Mouse (Mus musculus) thymus, postnatal 36 days (tissue): ENCODE measurements around the gene Eml5.

Experiments
- DNase-seq, 2 experiments: peaks; one replicate each; pipeline ENCODE4 v3.0.0; 2022; ENCODE audit warnings: mixed read lengths in 2 of 2

Gene Eml5

DNA sequence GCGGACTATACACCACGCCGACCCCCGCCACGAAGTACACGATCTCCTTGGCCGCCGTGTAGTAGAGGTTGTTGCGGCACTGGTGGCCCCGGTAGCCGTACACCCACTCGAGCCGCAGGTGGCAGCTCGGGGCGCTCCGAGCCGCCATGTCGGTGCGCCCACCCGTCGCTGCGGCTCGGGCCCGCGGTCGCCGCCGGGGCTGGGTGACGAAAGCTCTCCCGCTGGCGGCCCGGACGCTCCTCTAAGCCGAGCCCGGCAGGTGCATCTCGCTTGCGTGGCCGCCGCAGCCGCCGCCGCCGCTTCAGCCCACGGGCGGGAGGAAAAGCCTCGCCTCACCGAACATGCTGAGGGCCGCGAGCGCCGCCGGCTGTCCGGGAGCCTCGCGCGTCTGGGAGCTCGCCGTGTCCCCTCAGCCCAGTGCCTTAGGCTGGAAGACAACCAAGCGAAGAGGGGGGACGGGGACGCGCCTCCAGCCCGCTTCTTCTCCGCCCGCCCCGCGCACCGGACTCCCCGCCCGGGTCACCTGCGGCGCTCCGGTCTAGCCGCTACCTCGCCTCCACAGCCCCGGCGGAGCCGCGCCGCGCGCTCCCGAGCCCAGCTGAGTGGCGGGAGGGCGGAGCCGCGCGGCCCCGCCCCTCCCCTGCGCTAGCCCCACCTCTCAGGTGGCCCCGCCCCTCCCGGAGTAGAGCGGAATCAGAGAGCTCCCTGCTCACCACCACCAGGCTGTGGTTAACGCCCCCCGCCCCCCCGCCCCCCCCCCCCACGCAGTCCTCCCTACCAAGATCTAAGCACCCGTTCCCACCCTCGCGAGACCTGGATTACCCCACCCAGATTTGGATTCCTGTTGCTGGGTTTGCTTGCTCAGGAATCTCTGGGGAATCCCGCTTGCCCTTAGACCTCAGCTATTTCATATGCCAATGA lies at the start of gene Eml5:
Gene Eml5, minus strand, starts transcription at position 604 of the 921 bp plus-strand sequence.
- DNase-seq, result peak; percentile 86 to 87

DNA sequence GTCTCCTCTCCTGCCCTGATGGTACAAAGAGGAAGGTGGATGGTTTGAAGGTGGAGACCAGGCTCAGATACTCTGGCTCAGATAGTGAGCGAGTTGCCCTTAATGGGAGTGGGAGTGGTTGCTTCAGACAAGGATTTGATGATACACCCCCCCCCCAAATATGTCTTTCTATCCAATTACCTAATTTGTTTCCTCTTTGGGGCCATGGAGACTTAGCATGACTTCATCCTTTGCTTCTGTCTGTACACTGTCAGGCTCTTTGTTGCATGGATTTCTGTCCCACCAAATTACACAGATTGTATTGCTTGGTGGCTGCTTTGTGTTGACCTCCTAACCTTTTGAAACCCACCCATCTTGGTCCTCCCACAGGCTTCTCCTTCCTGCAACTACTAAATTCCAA lies 31.6 kb upstream of the Eml5 start:
- no peak for DNase-seq

DNA sequence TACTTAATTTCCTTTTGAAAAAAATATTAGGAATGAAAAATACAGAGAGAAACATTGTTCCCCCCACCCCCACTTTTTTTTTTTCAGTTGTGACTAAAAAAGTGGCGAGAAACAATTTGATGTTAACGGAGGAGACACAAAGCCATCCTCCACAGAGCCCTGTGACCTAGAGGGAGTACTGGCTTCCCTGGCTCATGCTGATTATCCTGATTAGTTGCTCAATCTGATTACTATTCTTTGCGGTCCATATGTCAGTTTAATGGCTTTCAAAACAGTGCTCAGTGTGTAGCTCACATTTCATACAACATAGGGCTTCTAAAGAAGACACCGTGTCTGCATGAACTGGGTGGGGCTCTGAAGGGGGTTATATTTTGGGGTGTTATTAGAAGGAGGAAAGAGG lies 31.2 kb upstream of the Eml5 start:
- no peak for DNase-seq

DNA sequence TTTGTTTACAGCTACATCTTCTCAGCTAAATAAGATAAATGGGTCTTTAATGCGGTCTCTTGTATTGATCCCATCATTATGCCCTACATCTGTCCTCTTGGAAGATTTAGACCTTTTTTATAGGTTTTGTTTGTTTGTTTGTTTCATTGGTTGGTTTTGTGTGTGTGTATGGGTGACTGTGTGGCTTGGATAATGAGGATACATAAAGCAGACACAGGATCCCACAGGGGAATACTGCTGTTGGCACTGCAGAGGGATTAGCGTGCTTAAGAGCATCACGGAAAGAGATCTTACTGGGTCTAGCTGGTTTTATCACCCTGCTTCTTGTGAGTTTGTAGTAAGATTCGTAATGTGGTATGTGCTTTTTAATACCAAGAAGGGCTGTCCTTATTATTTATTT lies 29.9 kb upstream of the Eml5 start:
- DNase-seq, result no peak

DNA sequence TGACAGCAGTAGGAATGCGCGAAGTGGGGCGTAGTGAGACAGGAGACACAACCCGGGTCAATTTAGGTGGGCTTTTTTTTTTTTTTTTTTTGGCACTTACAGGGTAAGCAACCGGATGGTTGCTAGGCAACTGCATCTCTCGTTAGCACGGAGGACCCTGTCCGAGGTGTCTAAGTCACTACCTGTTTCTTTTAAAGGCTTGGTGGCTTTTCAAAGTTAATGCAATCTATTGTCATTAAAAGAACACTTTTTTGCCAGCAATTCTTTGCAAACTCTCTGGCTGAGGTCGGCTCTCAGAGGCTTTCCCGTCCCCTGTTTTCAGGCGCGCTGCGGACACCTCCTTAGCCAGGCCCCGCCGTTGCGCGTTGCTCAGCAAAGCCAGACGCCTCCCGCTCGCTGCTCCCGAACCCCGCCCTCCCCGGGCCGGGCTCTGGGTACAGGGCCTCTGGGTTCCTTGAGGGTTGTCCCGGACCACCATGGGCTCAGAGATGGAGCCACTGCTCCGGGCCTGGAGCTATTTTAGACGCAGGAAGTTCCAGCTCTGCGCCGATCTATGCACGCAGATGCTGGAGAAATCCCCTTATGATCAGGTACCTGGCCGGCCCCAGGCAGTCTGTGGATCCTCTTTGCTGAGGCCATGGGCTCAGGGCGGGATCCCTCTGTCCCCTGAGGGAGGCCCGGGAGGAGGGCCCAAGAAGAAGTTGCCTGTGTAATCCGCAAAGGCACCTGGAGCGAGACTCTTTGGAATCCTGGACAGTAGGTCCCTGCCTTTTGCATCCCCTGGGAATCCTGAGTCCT lies 19.1 kb upstream of the Eml5 start, which contains the start of gene Ttc8:
Gene Ttc8, plus strand, starts transcription at position 381 of the 798 bp plus-strand sequence.
- peak; percentile 75 to 79 for DNase-seq

DNA sequence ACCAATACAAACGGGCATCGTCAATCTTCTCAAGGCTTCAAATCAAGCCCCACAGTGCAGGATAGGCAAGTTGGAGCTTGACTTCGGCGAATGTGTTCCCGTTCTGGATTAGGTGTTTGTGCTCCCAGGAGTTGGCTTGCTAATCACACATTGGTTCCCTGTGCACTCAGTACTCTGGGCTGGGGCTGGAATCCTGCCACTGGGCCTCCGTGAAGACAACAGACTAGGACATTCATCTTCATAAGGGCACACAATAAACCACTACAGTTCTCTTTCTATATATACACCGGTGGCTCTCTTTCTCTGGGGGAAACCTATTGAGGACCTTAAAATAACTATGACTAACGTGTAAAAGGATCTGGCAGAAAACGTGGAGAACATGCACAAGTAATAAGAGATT lies 8.8 kb upstream of the Eml5 start:
- DNase-seq, result no peak

DNA sequence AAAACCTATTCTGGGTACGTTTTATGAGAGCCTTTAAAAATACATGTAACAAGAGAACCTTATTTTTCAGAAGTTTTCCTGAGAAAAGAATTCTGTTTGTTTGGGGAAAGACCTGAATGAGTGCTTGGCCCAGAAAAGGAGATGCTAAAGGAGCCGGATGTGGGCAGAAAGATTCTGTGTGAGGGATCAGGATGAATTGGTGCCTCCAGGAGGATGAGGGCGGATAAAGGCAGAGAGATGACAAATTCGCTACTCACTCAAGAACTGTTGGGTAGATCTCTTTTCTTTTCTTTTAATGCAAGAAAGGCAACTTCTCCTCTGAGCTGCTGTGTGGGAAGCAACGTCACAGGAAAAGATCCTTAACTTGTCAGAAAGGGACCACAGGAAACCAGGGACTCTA lies 4.2 kb upstream of the Eml5 start:
- no peak for DNase-seq

DNA sequence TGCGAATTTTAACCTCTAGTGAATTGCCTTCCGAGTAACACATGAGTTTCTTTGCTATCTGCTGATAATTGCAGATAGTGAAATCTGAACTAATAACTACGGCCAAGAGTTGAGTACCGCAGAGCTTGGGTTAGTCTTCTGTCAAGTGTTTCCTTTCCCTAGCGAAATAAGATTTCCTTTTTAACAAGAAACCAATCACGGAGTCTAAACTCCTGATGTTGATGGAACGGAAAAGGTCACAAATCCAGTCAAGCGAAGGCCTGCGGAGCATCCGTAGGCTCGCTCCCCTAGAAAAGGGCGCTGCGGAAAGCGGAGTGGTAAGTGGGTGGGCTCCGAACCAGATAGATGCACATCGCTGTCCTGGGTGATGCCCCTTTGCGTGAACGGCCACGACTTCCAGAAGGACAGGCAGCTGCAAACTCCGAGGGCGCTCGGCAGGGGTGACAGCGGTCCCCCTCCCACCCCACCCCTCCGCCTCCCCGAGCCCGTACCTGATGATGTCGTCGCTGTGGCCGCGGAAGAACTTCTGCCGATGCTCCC lies 873 bp downstream of the Eml5 start:
- DNase-seq, result no peak

DNA sequence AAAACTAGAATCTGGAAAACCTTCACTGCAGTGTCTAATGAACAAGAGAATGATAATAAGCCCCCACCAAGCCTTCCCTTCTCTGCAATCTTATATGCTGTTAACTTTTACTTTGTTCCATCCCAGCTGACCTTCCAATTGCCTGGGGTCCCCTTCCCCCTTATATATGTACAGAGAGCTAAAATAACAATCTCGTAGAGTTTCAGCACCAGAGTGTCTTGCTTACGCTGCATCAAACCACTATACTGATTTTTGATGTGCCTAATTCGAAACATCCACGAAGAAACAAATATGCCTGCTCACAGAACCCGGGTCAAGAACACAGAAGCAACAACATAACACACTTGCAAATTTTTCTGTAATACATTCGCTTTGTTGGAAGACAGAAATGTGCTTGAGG lies 1.6 kb downstream of the Eml5 start:
- DNase-seq, result no peak

DNA sequence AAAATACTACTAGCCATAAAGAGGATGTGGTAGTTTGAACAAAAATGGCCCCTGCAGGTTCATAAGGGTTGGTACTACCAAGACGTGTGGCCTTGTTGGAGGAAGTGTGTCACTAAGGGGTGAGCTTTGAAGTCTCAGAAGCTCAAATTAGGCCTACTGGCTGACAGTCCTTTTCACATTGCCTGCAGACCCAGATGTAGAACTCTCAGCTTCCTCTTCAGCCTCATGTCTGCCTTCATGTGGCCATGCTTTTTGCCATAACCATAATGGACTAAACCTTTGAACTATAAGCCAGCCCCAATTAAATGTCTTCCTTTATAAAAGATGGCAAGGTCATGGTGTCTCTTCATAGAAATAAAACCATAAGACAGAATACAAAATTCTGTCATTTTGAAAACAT lies 4.5 kb downstream of the Eml5 start:
- no peak for DNase-seq

DNA sequence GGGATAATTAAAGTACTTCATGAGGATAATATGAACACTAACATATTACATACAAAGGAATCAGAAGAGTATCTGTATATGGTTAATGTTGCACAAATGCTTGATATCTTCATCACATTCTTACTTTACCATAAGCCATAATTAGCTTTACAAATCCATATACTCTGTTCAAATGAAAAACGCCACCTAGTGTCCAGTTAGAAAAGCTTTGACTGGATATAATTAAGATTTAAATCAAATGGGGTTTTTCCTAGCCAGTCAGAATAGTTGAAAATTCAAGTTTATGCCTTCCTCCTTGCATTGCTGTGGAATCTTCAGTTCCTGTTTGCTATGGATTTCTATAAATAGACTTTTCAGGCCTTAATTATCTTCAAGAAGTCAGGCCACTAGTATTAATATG lies 16.8 kb downstream of the Eml5 start:
- no peak for DNase-seq

DNA sequence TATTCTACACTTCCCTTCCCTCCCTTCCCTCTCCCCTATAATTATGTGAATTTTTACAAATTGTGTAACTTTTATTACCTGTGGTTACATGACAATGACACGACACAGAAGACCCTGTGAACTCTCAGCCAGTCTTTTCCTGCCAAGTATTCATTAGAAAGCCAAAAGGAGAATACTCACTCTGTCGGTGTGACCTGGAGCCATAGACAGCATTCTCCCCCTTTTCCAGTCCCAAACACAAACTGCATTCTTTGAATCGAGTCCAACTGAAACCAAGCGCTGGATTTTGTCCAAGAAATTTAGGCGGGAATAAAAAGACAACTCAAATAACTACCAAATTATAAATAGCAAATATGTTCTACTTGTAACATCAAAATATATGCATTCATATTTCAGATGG lies 19.5 kb downstream of the Eml5 start:
- DNase-seq, result no peak

DNA sequence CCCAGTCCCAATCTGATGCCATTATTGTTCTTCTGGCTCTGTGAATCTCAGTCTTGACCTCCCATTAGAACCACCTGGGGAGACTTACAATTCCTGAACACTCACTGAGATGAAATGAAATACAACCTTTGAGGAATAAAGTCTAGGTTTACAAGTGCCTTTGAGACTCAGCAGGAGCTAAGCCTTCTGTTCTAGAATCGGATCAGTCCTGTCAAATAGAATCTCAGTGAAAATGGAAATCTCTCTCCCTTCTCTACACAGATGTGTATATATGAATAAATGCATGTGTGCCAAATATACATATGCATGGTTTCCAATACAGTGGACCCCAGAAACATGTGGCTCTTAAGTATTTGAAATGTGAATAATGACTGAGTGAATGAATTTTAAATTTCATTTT lies 22.6 kb downstream of the Eml5 start:
- no peak for DNase-seq

DNA sequence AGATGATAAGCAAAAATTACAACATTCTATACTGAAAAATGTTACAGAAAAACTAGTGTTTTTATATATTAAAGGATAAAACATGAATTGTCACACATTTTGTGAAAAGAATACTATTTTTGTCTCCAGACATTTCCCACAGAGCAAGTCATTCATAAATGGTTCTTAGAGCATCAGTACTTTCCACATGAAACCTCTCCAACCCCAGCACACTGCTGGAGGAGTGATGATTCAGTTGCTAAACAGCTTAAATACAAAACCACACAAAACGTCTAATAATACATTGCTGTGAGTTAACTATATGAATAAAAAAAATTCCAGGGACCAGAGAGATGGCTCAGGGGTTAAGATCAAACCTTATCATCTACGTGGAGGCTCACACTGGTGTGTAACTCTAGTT lies 26.1 kb downstream of the Eml5 start:
- no peak for DNase-seq

DNA sequence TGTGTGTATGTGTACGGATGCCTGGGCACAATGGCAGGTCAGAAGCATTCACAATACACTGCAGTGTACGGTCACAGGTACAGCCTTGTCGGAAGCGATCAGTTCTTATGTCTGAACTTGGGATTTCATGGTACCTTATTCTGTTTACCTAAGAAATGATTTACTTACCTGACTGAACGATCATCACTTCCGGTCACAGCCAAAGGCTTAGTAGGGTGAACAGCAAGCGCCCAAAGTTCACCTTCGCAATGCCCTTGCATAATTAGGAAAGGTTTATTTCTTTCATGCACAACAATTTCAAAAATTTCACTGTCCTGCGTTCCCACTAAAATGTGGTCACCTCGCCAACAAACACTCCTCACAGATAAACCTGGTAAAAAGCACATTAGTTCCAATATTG lies 28.4 kb downstream of the Eml5 start:
- no peak for DNase-seq

DNA sequence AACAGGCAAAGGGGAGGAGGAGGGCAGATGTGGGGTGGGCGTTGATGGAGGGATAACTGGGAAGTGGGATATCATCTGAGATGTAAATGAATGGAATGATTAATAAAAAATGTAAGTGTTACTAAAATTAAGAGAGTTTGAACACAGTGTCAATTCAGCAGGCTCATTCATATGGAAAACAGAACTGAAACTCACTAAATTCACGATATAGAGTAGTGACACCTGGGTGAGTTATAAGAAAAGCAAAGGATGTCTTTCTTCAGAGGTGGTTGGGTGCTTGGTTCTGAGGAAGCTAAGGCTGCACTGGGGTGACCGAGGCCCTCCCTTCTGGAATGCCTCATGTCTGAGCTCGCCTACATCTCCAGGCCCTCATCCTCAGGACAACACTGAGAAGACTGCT lies 37.8 kb downstream of the Eml5 start:
- no peak for DNase-seq

DNA sequence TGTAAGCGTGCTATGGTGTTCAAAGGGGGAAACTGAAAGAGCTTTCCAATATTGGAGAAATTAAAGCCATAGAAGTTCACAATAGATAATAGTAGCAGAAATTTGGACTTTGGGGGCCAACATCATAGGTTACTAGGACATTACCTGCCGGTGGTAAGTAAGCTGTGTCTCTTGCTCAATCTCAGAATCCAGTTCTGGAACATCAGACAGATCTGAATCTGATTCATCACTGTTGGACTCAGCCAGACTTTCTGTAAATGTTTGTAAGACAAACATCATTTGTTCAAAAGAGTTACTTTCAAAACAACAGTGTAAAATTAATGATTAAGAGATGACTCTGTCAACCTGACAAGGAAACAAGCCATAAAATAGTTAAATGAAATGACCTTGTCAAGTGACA lies 41.0 kb downstream of the Eml5 start:
- no peak for DNase-seq

DNA sequence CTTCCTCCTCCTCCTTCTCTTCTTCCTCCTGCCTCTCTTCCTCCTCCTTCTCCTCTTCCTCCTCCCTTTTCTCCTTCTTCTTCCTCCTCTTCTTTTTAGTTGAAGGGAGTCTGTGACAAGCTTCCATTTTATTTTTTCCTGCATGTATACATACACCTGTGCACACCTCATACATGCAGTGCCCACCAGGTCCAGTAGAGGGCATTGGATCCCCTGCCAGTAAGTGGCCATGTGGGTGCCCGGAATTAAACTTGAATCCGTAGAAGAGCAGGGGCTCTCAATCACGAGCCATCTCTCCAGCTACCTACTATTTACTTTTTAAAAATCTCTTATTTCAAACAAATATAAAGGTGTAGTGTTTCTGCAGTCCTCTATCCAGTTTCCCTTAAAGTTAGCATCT lies 50.5 kb downstream of the Eml5 start:
- DNase-seq, result peak; percentile 58 to 65

DNA sequence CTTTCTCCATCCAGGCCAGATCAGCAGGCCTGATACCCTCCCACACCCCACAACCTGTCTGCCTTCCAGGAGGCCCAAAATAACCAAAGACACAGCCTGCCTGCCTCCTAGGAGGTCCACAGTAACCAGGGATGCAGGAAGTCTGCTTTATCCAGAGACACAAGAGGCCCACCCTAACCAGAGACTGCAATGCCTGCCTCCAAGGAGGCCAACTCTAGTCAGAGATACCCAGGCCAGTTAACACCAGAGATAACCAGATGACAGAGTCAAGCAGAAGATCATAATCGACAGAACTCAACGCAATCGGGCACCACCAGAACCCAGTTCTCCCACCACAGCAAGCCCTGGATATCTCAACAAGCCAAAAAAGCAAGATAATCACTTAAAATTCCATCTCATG lies 56.5 kb downstream of the Eml5 start:
- DNase-seq, result no peak

DNA sequence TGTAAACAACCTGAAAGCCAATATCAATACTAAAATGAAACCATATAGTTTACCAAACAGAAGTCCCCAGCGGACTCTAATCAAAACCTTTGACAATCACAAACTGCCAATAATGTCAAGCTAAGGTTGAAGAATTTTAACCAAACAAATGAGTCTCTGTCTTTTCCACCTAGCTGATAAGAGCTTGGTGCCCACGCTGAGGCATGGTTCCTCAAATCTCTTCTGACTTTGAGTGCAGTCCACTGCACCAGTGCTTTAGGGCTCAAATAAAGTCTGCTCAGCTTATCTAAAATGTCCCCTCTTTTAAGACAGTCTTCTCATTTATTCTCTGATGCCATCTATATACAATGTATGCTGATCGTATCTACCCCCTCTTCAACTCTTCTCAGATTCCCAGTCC lies 61.1 kb downstream of the Eml5 start:
- DNase-seq, result no peak

DNA sequence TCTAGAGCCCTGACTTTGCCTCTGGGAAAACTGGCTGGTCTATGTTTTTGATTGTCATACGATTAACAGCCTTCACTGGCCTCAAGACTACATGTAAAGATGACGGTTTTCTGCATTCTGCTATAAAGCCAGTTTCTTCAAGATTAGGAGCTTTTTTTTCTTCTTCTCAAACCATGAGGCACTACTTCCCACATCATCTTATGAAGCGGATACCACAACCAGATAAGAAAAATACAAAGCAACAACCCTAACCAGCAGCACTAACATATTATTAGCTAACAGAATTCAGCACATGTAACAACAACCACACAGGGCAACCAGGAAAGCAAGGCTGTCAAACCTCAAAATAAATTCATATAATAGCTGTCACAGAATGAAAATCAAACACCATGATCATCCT lies 63.3 kb downstream of the Eml5 start:
- no peak for DNase-seq

DNA sequence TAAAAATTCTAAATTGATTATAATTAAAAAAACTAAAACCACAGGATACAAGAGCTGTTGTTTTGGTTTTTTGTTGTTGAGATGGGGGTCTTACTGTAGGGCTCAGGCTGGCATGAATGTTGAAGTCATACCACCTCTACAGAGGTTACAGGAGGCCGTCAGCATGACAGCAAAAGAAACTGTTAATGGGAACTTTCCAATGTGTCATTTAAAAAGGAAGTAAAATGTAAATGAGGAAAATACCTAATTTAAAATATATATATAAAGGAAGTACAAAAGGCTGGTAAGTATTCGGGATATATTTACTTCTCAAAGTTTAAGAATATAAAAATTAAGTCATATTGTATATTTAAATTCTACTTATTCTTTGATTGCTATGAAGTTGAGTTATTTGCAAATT lies 65.8 kb downstream of the Eml5 start:
- no peak for DNase-seq

DNA sequence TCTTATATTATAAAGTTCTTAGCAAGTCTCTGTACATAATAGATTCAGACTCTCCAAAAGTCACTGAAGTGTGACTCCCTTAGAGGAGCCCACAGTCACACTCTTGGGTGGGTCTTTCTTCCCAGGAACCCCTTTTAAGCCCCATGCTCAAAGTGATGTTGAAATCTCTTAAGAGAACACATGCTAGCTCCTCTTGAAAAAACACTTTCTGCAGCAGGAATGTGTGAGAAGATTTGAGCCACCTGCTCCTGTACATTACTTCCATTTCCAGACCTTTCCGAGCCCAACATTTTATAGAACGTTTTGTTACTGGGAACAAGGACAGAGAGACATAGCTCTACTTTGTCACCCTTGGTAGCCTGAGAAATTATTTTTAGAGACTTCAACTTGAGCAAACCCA lies 66.4 kb downstream of the Eml5 start:
- no peak for DNase-seq

DNA sequence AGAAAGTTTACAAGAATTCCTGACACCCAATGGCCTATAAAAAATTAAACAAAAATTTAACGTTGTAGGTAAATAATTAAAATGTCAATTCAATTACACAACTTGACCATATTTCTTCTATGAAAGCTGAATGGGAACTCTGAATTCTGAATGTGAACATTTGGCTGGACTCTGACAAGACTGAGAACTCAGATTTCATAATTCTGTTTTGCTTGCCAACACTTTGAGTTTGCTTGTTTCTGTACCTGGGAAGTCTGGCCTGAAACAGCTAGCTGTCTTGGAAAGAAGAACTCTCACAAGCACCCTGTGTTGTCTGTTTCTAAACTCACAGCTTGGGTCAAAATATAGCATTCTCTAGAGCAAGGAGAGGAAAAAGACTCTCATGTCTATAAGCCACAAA lies 67.4 kb downstream of the Eml5 start:
- DNase-seq, result no peak
